11 mouse cellular contexts compared by ENCODE assay signal in the genomic region with DNA sequence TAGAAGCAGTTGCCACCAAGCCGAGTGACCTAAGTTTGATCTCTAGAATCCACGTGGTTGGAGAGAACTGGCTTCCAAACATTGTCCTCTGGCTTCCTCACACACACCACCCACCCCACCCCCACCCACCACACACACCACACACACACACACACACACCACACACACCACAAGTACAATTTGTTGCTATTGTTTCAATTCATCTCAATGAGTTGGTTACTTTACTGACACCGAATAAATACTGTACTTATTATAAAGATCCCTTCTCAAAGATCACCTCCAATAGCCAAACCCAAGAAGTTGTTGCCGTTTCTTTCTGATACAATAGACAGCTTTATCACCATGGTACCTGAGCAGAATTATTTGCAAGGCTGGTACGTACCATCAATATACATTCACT. TPM values are rescaled to one million over a fixed set of nuclear protein-coding genes. Genes with fewer than 3 reads are reported as not detected.
DNase-seq lines count a peak whose midpoint lies in the region; ATAC-seq and TF ChIP-seq lines count a peak whose summit lies in the region.
"Had no signal": no experiment of that assay in that cellular context is flagged by ENCODE, and none has a peak within 500 bp of the region (broad histone marks: within the 10 kb centered on the region; RNA-seq: fewer than 3 reads in every experiment).

Gene Dbx2 (minus strand): TSS at position 101 of the 400 bp plus-strand sequence.

- H3K9ac ChIP-seq in heart, embryonic 16.5 days (ENCODE audit: low read length), result no peak within 1 kb of the TSS
- H3K9ac ChIP-seq in limb, embryonic 12.5 days (replicated peaks), result no peak within 1 kb of the TSS

- ATAC-seq in heart, embryonic 16.5 days (replicated peaks; ENCODE audit: extremely low read depth, insufficient read depth, low FRiP score), result no peak
- no peak for ATAC-seq in limb, embryonic 12.5 days (ENCODE audit: insufficient number of reproducible peaks, insufficient read depth, low FRiP score, low TSS enrichment, low read depth)

- H3K4me1 ChIP-seq in heart, embryonic 16.5 days (ENCODE audit: control insufficient read depth, insufficient read depth, low read length), result peaks cover 2% of the 10 kb centered on the region; the same call in 1 of the 2 replicates
- no peaks in the 10 kb centered on the region for H3K4me1 ChIP-seq in cortical plate, adult 2 months (ENCODE audit: control insufficient read depth, insufficient read depth, low read length)
- H3K4me1 ChIP-seq in hindbrain, embryonic 10.5 days (replicated peaks), result peaks cover 32% of the 10 kb centered on the region
- H3K4me1 ChIP-seq in limb, embryonic 12.5 days (replicated peaks), result peaks cover 15% of the 10 kb centered on the region

- DNase-seq in heart, adult 8-10 months (ENCODE audit: low spot score), result no peak
- DNase-seq in hindbrain, embryonic 10.5 days (ENCODE audit: low spot score), result no peak
- DNase-seq in thymus, postnatal 36 days, result no peak
- no peak for DNase-seq in lung, postnatal 14 days
- DNase-seq in adrenal gland, postnatal 4 days (ENCODE audit: low spot score in 2 of 2), result no peak
- DNase-seq: kidney, adult 9 months had no signal

- no peaks in the 10 kb centered on the region for H3K9me3 ChIP-seq in heart, embryonic 16.5 days (replicated peaks; ENCODE audit: control insufficient read depth, low read length)
- no peaks in the 10 kb centered on the region for H3K9me3 ChIP-seq in hindbrain, embryonic 10.5 days
- no peaks in the 10 kb centered on the region for H3K9me3 ChIP-seq in limb, embryonic 12.5 days

- no peak for TF ChIP-seq CTCF in cortical plate, adult 2 months (IDR thresholded peaks at IDR 0.05; ENCODE audit: extremely low read depth, insufficient read depth, low read length)

- peak within 1 kb of the TSS; percentile 38 for H3K4me3 ChIP-seq in heart, embryonic 16.5 days (ENCODE audit: low read length)
- H3K4me3 ChIP-seq in cortical plate, adult 2 months (ENCODE audit: insufficient read depth, low read length), result peak within 1 kb of the TSS; percentile 42
- H3K4me3 ChIP-seq in hindbrain, embryonic 10.5 days, result peak within 1 kb of the TSS; percentile 55
- peak within 1 kb of the TSS; percentile 49 for H3K4me3 ChIP-seq in limb, embryonic 12.5 days (replicated peaks)

- peaks cover 46% of the 10 kb centered on the region for H3K27me3 ChIP-seq in heart, embryonic 16.5 days (ENCODE audit: control insufficient read depth, insufficient read depth, low read length)
- H3K27me3 ChIP-seq in hindbrain, embryonic 10.5 days (ENCODE audit: insufficient read depth, poor library complexity, severe bottlenecking), result peaks cover 80% of the 10 kb centered on the region
- H3K27me3 ChIP-seq in limb, embryonic 12.5 days, result peaks cover 50% of the 10 kb centered on the region
- H3K27me3 ChIP-seq: CH12.LX had no signal

- no peak for TF ChIP-seq POLR2A in cortical plate, adult 2 months (IDR thresholded peaks at IDR 0.05; ENCODE audit: extremely low read depth, insufficient read depth, low read length)

- H3K36me3 ChIP-seq in heart, embryonic 16.5 days (ENCODE audit: control insufficient read depth, insufficient read depth), result no peaks in the 10 kb centered on the region
- no peaks in the 10 kb centered on the region for H3K36me3 ChIP-seq in hindbrain, embryonic 10.5 days
- no peaks in the 10 kb centered on the region for H3K36me3 ChIP-seq in limb, embryonic 12.5 days

- H3K27ac ChIP-seq in heart, embryonic 16.5 days (ENCODE audit: low read length), result no peak within 1 kb of the TSS
- H3K27ac ChIP-seq in cortical plate, adult 2 months (ENCODE audit: insufficient read depth, low read length), result no peak within 1 kb of the TSS
- no peak within 1 kb of the TSS for H3K27ac ChIP-seq in hindbrain, embryonic 10.5 days
- H3K27ac ChIP-seq in limb, embryonic 12.5 days, result no peak within 1 kb of the TSS

- WGBS in heart, embryonic 16.5 days, result 72% methylated on average over 5 of the region's 5 CpGs
- WGBS in hindbrain, embryonic 10.5 days, result 85% methylated on average over 5 of the region's 5 CpGs
- 82% methylated on average over 5 of the region's 5 CpGs for WGBS in limb, embryonic 12.5 days

- peak within 1 kb of the TSS; percentile 56; the same call in 1 of the 2 replicates for H3K4me2 ChIP-seq in heart, embryonic 16.5 days (ENCODE audit: low read depth, low read length)
- H3K4me2 ChIP-seq in limb, embryonic 12.5 days, result peak within 1 kb of the TSS; percentile 82

RNA-seq across cellular contexts. Expression of gene Dbx2, which starts in this region (rescaled TPM):
- polyA plus RNA-seq in heart, embryonic 16.5 days (2015; fragmentation: Nextera tagmentation; extraction: Ambion mirVana), result 0.04 and 0.33 TPM in 2 replicates
- not detected for total RNA-seq in heart, adult 8-10 months (2022)
- polyA plus RNA-seq in cortical plate, adult 2 months (2012; rRNA removed), result 25.4 and 26.2 TPM in 2 replicates
- 5.5 and 7.4 TPM in 2 replicates for polyA plus RNA-seq in hindbrain, embryonic 10.5 days (2016; fragmentation: Nextera tagmentation; extraction: Ambion mirVana)
- 7.5 and 9.0 TPM in 2 replicates for polyA plus RNA-seq in limb, embryonic 12.5 days (2016; fragmentation: Nextera tagmentation; extraction: Ambion mirVana)
- under 1 TPM in 1 of 2 experiments, not detected in 1; 0.25 TPM for total RNA-seq in adrenal gland, postnatal 4 days (2021)
- total RNA-seq: monocyte, adult 5-6 weeks had no signal
